Mouse (Mus musculus) left cerebral cortex, postnatal 4 days (tissue): ENCODE measurements at regions not wholly inside any gene's neighbourhood (a gene's known extent, or its start where the extent isn't known, plus 50 kb on each side); places are given as distances from the start of the nearest gene placed in this dataset.
A peak's percentile ranks its signal among the peaks of the same experiment; 100 is the strongest.

ENCODE experiments used
- DNase-seq: peaks from one replicate; pipeline ENCODE4 v3.0.0-alpha.2; 2022
- intact Hi-C: fragments of 180-260 bp; cut with DNase I; formaldehyde crosslinking; loops from one replicate; pipeline ENCODE4 v1.15.1; 2025

- DNase-seq, result no peak
- intact Hi-C loops, result no loop called here
These were observed 490.4 kb upstream of the Etaa1 start for GRCm38 (mm10) chr11:18444101-18444500.

- DNase-seq, result no peak
- intact Hi-C loops, result no loop called here
These were observed 489.5 kb upstream of the Etaa1 start for GRCm38 (mm10) chr11:18443156-18443555.

- peak; percentile 77 for DNase-seq
- intact Hi-C loops, result no loop called here
These were observed 484.3 kb upstream of the Etaa1 start for GRCm38 (mm10) chr11:18437834-18438611.

- intact Hi-C loops, result no loop called here
- no peak for DNase-seq
These were observed 467.4 kb upstream of the Etaa1 start for GRCm38 (mm10) chr11:18421076-18421475.

GRCm38 (mm10) chr11:18413769-18414168 is 460.1 kb upstream of the Etaa1 start:
- DNase-seq, result no peak
- intact Hi-C loops, result no loop called here

GRCm38 (mm10) chr11:18408071-18408752 is 454.5 kb upstream of the Etaa1 start:
- DNase-seq, result no peak
- intact Hi-C loops, result no loop called here

- DNase-seq, result no peak
- intact Hi-C loops, result no loop called here
These were observed 445.9 kb upstream of the Etaa1 start for GRCm38 (mm10) chr11:18399561-18399960.

- intact Hi-C loops, result no loop called here
- DNase-seq, result no peak
These were observed 442.7 kb upstream of the Etaa1 start for GRCm38 (mm10) chr11:18396397-18396796.

GRCm38 (mm10) chr11:18395631-18396030 is 442.0 kb upstream of the Etaa1 start:
- no peak for DNase-seq
- intact Hi-C loops, result no loop called here

GRCm38 (mm10) chr11:18372813-18373332 is 419.2 kb upstream of the Etaa1 start:
- intact Hi-C loops, result no loop called here
- no peak for DNase-seq

- intact Hi-C loops, result no loop called here
- peak; percentile 1 for DNase-seq
These were observed 417.6 kb upstream of the Etaa1 start for GRCm38 (mm10) chr11:18371304-18371703.

- DNase-seq, result peak; percentile 5
- intact Hi-C loops, result no loop called here
These were observed 417.2 kb upstream of the Etaa1 start for GRCm38 (mm10) chr11:18370861-18371260.

GRCm38 (mm10) chr11:18354866-18355265 is 401.2 kb upstream of the Etaa1 start:
- DNase-seq, result no peak
- intact Hi-C loops, result no loop called here

- intact Hi-C loops, result no loop called here
- no peak for DNase-seq
These were observed 400.5 kb upstream of the Etaa1 start for GRCm38 (mm10) chr11:18354156-18354555.

- DNase-seq, result peak; percentile 10
- intact Hi-C loops, result loop anchor here (10.0 kb wide), 1 partner anchor 297 kb away; no protein-coding TSS in a partner anchor
These were observed 394.2 kb upstream of the Etaa1 start for GRCm38 (mm10) chr11:18347841-18348240.

- DNase-seq, result no peak
- intact Hi-C loops, result no loop called here
These were observed 360.0 kb upstream of the Etaa1 start for GRCm38 (mm10) chr11:18313510-18314301.

GRCm38 (mm10) chr11:18296194-18297125 is 342.8 kb upstream of the Etaa1 start:
- intact Hi-C loops, result no loop called here
- peak; percentile 12 for DNase-seq

GRCm38 (mm10) chr11:18278585-18279136 is 325.0 kb upstream of the Etaa1 start:
- no peak for DNase-seq
- intact Hi-C loops, result no loop called here

- DNase-seq, result no peak
- intact Hi-C loops, result no loop called here
These were observed 318.7 kb upstream of the Etaa1 start for GRCm38 (mm10) chr11:18272392-18272791.

- intact Hi-C loops, result no loop called here
- no peak for DNase-seq
These were observed 312.5 kb upstream of the Etaa1 start for GRCm38 (mm10) chr11:18266161-18266560.
